In genomic region chr5:92930557-92930956, GRCm38 (mm10) we compare ENCODE assay signal across 20 mouse cellular contexts.
A peak's percentile ranks its signal among the peaks of the same experiment; 100 is the strongest.
DNase-seq lines count a peak whose midpoint lies in the region; ATAC-seq and TF ChIP-seq lines count a peak whose summit lies in the region.
"Had no signal": no experiment of that assay in that cellular context is flagged by ENCODE, and none has a peak within 500 bp of the region (broad histone marks: within the 10 kb centered on the region; RNA-seq: fewer than 3 reads in every experiment).

No protein-coding gene starts in this region.

- TF ChIP-seq CTCF in heart, adult 2 months (IDR thresholded peaks at IDR 0.05), result no peak
- no peak for TF ChIP-seq CTCF in testis, adult 2 months (IDR thresholded peaks at IDR 0.05; ENCODE audit: control insufficient read depth, insufficient read depth, insufficient replicate concordance, low read depth, low read length)

- H3K36me3 ChIP-seq in heart, adult 2 months (ENCODE audit: control insufficient read depth, insufficient read depth, low read length), result peaks cover 2% of the 10 kb centered on the region; the same call in 1 of the 2 replicates
- peaks cover 22% of the 10 kb centered on the region for H3K36me3 ChIP-seq in heart, embryonic 12.5 days
- H3K36me3 ChIP-seq in kidney, embryonic 14.5 days (ENCODE audit: control insufficient read depth, insufficient read depth, low read length), result peaks cover 12% of the 10 kb centered on the region; the same call in 1 of the 2 replicates
- H3K36me3 ChIP-seq in testis, adult 2 months (ENCODE audit: control insufficient read depth, insufficient read depth, low read length), result no peaks in the 10 kb centered on the region
- H3K36me3 ChIP-seq: embryonic facial prominence, embryonic 12.5 days; hindbrain, embryonic 13.5 days; liver, embryonic 13.5 days; midbrain, embryonic 13.5 days; neural tube, embryonic 15.5 days had no signal

- intact Hi-C loops in heart, adult 2 months (cut with DNase I), result loop anchor here (5.0 kb wide), 1 partner anchor 38 kb away; no protein-coding TSS in a partner anchor

- peak overlapping the region; percentile 48; the same call in 1 of the 2 replicates for H3K27ac ChIP-seq in heart, adult 2 months
- H3K27ac ChIP-seq in heart, embryonic 12.5 days (ENCODE audit: poor library complexity, severe bottlenecking), result no peak overlapping the region
- H3K27ac ChIP-seq in kidney, embryonic 14.5 days (ENCODE audit: low read depth, low read length), result no peak overlapping the region
- H3K27ac ChIP-seq in testis, adult 2 months (ENCODE audit: control insufficient read depth, insufficient read depth, low read depth, low read length), result peak overlapping the region; percentile 32; the same call in 1 of the 2 replicates
- H3K27ac ChIP-seq: embryonic facial prominence, embryonic 12.5 days; hindbrain, embryonic 13.5 days; left cerebral cortex, adult 2 months; liver, embryonic 13.5 days; midbrain, embryonic 13.5 days; neural tube, embryonic 15.5 days had no signal

- H3K4me2 ChIP-seq in heart, embryonic 12.5 days, result no peak overlapping the region
- H3K4me2 ChIP-seq in kidney, embryonic 14.5 days (replicated peaks; ENCODE audit: low read depth, low read length), result no peak overlapping the region
- H3K4me2 ChIP-seq: embryonic facial prominence, embryonic 12.5 days; hindbrain, embryonic 13.5 days; liver, embryonic 13.5 days; midbrain, embryonic 13.5 days; neural tube, embryonic 15.5 days had no signal

- ATAC-seq in heart, embryonic 12.5 days (ENCODE audit: insufficient number of reproducible peaks, low FRiP score), result no peak
- peak; percentile 34; the same call in 1 of the 2 replicates for ATAC-seq in kidney, embryonic 14.5 days (ENCODE audit: low FRiP score, low TSS enrichment)
- no peak for ATAC-seq in granulocyte monocyte progenitor cell, adult 5-6 weeks (replicated peaks; ENCODE audit: poor library complexity, severe bottlenecking)
- ATAC-seq: midbrain, embryonic 13.5 days had no signal

- H3K4me3 ChIP-seq in heart, adult 2 months, result no peak overlapping the region
- no peak overlapping the region for H3K4me3 ChIP-seq in heart, embryonic 12.5 days
- H3K4me3 ChIP-seq in kidney, embryonic 14.5 days (ENCODE audit: low read length), result no peak overlapping the region
- H3K4me3 ChIP-seq in testis, adult 2 months (ENCODE audit: control insufficient read depth, low read depth, low read length), result no peak overlapping the region
- H3K4me3 ChIP-seq: embryonic facial prominence, embryonic 12.5 days; hindbrain, embryonic 13.5 days; left cerebral cortex, adult 2 months; liver, embryonic 13.5 days; midbrain, embryonic 13.5 days; myocyte; neural tube, embryonic 15.5 days had no signal

- H3K9me3 ChIP-seq in heart, embryonic 12.5 days (replicated peaks), result no peaks in the 10 kb centered on the region
- no peaks in the 10 kb centered on the region for H3K9me3 ChIP-seq in kidney, embryonic 14.5 days (ENCODE audit: control insufficient read depth, low read length)
- H3K9me3 ChIP-seq: embryonic facial prominence, embryonic 12.5 days; hindbrain, embryonic 13.5 days; liver, embryonic 13.5 days; midbrain, embryonic 13.5 days; neural tube, embryonic 15.5 days had no signal

- no peaks in the 10 kb centered on the region for H3K27me3 ChIP-seq in heart, adult 2 months (ENCODE audit: control insufficient read depth, insufficient read depth, low read length)
- no peaks in the 10 kb centered on the region for H3K27me3 ChIP-seq in heart, embryonic 12.5 days (replicated peaks)
- no peaks in the 10 kb centered on the region for H3K27me3 ChIP-seq in kidney, embryonic 14.5 days (ENCODE audit: control insufficient read depth, insufficient read depth, low read length)
- no peaks in the 10 kb centered on the region for H3K27me3 ChIP-seq in testis, adult 2 months (ENCODE audit: control insufficient read depth, insufficient read depth, low read length)
- H3K27me3 ChIP-seq: embryonic facial prominence, embryonic 12.5 days; hindbrain, embryonic 13.5 days; liver, embryonic 13.5 days; midbrain, embryonic 13.5 days; neural tube, embryonic 15.5 days had no signal

- H3K9ac ChIP-seq in heart, adult 2 months (ENCODE audit: low read depth, low read length), result no peak overlapping the region
- no peak overlapping the region for H3K9ac ChIP-seq in heart, embryonic 12.5 days
- H3K9ac ChIP-seq in kidney, embryonic 14.5 days (ENCODE audit: low read depth, low read length), result no peak overlapping the region
- H3K9ac ChIP-seq: embryonic facial prominence, embryonic 12.5 days; hindbrain, embryonic 13.5 days; liver, embryonic 13.5 days; midbrain, embryonic 13.5 days; neural tube, embryonic 15.5 days had no signal

- no peak for TF ChIP-seq POLR2A in heart, adult 2 months (IDR thresholded peaks at IDR 0.05; ENCODE audit: insufficient read depth, low read depth, low read length)
- TF ChIP-seq POLR2A in testis, adult 2 months (IDR thresholded peaks at IDR 0.05; ENCODE audit: control insufficient read depth, low read depth, low read length), result no peak

- WGBS in heart, adult 2 months, result 58% methylated on average over 6 of the region's 6 CpGs
- WGBS in heart, embryonic 12.5 days, result 66% methylated on average over 6 of the region's 6 CpGs
- WGBS in kidney, embryonic 14.5 days, result 43% methylated on average over 6 of the region's 6 CpGs

- no peak for DNase-seq in heart, adult 2 months
- DNase-seq in kidney, adult 8-10 months, result no peak
- no peak for DNase-seq in testis, postnatal 10 days (ENCODE audit: low spot score)
- no peak for DNase-seq in right cerebral cortex, adult 18-20 months
- DNase-seq: adrenal gland, adult 2 months; cerebellum, postnatal 10 days; gastrocnemius, postnatal 25 days; heart, postnatal 10 days; liver, embryonic 13.5 days; right cerebral cortex, postnatal 4 days had no signal

- peaks cover 18% of the 10 kb centered on the region for H3K4me1 ChIP-seq in heart, adult 2 months (ENCODE audit: control insufficient read depth, insufficient read depth, low read length)
- H3K4me1 ChIP-seq in heart, embryonic 12.5 days (replicated peaks), result peaks cover 87% of the 10 kb centered on the region
- H3K4me1 ChIP-seq in kidney, embryonic 14.5 days (ENCODE audit: control insufficient read depth, insufficient read depth, low read length), result peaks cover 28% of the 10 kb centered on the region
- no peaks in the 10 kb centered on the region for H3K4me1 ChIP-seq in testis, adult 2 months (ENCODE audit: control insufficient read depth, insufficient read depth, low read length)
- H3K4me1 ChIP-seq: liver, embryonic 13.5 days had no signal

- no peak for TF ChIP-seq EP300 in heart, adult 2 months (IDR thresholded peaks at IDR 0.05; ENCODE audit: insufficient read depth, low read depth, low read length)

- H3K79me2 ChIP-seq in heart, adult 2 months (replicated peaks; ENCODE audit: control insufficient read depth, insufficient read depth, low read length), result 0 out of 2 replicates have a peak, but pooled peaks cover 1% of the 10 kb centered on the region

Comparison
In these comparisons a context has a peak if more than half of its experiments do, and no peak if none do; other contexts are left out.
1. H3K27ac ChIP-seq: peak in heart, adult 2 months (single experiment) and testis, adult 2 months (single experiment); none in heart, embryonic 12.5 days (single experiment) and kidney, embryonic 14.5 days (single experiment).